Mouse (Mus musculus): ENCODE measurements around the gene Slc9b1. TPM values are rescaled to one million over a fixed set of nuclear protein-coding genes. Genes with fewer than 3 reads are reported as not detected.

Gene Slc9b1
- total RNA-seq, 2 experiments from 2014 or later, result 0.79 TPM; not detected in 1

GRCm38 (mm10) chr3:135377445-135377844 is 29.6 kb downstream of the Slc9b1 start:
- intact Hi-C loops (cut with DNase I), result no loop called here
- DNase-seq, result no peak

GRCm38 (mm10) chr3:135379868-135380267 is 32.0 kb downstream of the Slc9b1 start:
- intact Hi-C loops (cut with DNase I), result no loop called here
- DNase-seq, result no peak

GRCm38 (mm10) chr3:135393186-135393585 is 45.4 kb downstream of the Slc9b1 start:
- intact Hi-C loops (cut with DNase I), result no loop called here
- DNase-seq, result no peak

DNA sequence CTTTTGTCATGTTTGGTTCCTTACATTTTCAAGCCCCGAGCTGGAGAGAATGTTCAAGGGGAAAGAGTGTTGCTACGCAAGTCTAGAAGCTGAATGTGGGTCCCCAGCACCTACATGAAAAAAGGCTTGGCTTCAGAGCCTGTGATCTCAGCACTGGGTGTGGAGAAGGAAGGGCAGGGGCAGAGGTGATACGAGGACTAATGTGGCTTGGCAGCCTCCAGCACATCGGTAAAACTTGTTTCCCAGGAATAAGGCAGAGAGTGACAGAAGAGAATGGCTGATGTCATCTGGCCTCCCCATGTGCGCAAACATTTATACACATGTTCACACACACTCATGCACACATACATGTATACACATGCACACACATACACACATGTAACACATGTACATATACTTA is 47.3 kb downstream of the Slc9b1 start:
- intact Hi-C loops (cut with DNase I), result loop anchor here (5.0 kb wide), 1 partner anchor 88 kb away; the partner anchor contains the start of gene Slc9b2
- DNase-seq, result no peak

DNA sequence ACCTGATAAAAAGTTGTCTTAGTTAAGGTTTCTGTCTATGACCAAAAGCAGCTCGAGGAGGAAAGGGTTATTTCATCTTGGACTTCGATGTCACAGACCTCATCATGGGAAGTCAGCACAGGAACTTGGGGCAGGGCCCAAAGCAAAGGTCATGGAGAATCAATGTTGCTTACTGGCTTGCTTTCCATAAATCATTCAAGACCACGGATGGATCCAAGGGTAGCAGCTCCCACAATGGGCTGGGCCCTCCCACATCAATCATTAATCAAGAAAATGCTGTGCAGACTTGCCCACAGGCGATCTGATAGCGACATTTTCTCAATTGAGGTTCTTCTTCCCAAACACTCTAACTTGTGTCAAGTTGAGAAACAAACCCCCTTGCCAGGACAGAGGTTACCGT is 48.3 kb downstream of the Slc9b1 start:
- no peak for DNase-seq
- intact Hi-C loops (cut with DNase I), result loop anchor here (5.0 kb wide), 1 partner anchor 89 kb away; the partner anchor contains the start of gene Slc9b2

DNA sequence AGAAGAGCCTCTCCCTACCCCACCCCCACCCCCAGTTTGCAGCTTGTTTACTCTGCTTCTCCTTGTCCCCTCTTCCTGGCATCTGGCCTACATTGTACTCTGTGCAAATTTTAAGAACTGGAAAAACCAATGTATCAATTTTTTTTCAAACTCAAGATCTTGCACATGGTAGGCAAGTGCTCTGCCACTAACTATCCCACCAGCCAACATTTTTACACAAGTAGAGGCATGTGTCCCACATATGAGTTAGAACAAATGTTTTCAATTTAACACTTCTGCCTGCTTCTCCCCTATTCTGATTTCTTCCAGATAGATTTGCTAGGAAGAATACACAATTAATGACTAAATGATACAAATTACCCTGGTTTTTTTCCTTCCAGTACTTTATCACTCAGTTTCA is 49.3 kb downstream of the Slc9b1 start:
- intact Hi-C loops (cut with DNase I), result loop anchor here (5.0 kb wide), 1 partner anchor 90 kb away; the partner anchor contains the start of gene Slc9b2
- DNase-seq, result no peak

- intact Hi-C loops (cut with DNase I), result loop anchor here (1.0 to 10.0 kb wide), 6 partner anchors 63 to 310 kb away; partner anchors contain the start of gene Bdh2
- peak; percentile 88 to 93 for DNase-seq
Measured at GRCm38 (mm10) chr3:135402201-135402658, 54.4 kb downstream of the Slc9b1 start.

DNA sequence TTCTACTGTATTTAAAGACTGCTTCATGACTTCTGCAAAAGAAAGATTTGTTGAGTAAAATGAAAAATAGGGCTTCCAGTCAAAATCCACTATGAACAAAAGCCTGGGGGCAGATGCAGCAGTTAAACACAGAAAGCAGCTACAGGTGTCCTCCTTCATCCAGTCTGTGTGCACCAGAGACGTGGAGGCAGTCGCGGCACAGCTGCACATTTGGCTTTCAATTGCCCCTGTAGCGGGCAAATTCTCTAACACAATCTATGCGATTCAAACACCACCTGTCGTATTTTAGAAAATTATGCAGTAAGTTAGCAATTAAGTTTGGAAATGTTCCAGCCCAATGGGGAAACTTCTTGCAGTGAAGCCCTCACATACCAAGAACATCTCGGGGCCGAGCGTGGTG is 55.4 kb downstream of the Slc9b1 start:
- DNase-seq, result no peak
- intact Hi-C loops (cut with DNase I), result loop anchor here (1.0 to 10.0 kb wide), 5 partner anchors 62 to 328 kb away; partner anchors contain the start of gene Bdh2

DNA sequence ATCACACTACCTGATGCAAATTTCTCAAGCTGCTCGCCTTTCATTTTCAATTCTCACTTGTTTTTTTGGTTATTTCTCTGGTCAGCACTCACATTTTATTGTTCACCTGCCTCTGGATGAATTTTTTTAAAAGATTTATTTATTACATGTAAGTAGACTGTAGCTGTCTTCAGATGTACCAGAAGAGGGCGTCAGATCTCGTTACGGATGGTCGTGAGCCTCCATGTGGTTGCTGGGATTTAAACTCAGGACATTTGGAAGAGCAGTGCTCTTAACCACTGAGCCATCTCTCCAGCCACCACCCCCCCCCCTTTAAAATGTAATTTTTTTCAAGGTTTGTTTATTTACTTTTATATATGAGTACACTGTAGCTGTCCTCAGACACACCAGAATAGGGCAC is 56.0 kb downstream of the Slc9b1 start:
- intact Hi-C loops (cut with DNase I), result loop anchor here (1.0 to 10.0 kb wide), 5 partner anchors 61 to 327 kb away; partner anchors contain the start of gene Bdh2
- no peak for DNase-seq

- intact Hi-C loops (cut with DNase I), result loop anchor here (5.0 to 10.0 kb wide), 4 partner anchors 60 to 308 kb away; partner anchors contain the start of gene Bdh2
Measured at GRCm38 (mm10) chr3:135404599-135404998, 56.8 kb downstream of the Slc9b1 start.

GRCm38 (mm10) chr3:135407351-135407750 is 59.5 kb downstream of the Slc9b1 start:
- intact Hi-C loops (cut with DNase I), result loop anchor here (10.0 kb wide), 1 partner anchor 57 kb away; no protein-coding TSS in a partner anchor
- DNase-seq, result no peak

More at GRCm38 (mm10) chr3:135404599-135404998, 56.8 kb downstream of the Slc9b1 start:
- DNase-seq, result no peak

- intact Hi-C loops (cut with DNase I), result loop anchor here (10.0 kb wide), 1 partner anchor 56 kb away; no protein-coding TSS in a partner anchor
- no peak for DNase-seq
Measured at GRCm38 (mm10) chr3:135409219-135409618, 61.4 kb downstream of the Slc9b1 start.

- intact Hi-C loops (cut with DNase I), result no loop called here
- DNase-seq, result no peak
Measured at GRCm38 (mm10) chr3:135411056-135411455, 63.2 kb downstream of the Slc9b1 start.

DNA sequence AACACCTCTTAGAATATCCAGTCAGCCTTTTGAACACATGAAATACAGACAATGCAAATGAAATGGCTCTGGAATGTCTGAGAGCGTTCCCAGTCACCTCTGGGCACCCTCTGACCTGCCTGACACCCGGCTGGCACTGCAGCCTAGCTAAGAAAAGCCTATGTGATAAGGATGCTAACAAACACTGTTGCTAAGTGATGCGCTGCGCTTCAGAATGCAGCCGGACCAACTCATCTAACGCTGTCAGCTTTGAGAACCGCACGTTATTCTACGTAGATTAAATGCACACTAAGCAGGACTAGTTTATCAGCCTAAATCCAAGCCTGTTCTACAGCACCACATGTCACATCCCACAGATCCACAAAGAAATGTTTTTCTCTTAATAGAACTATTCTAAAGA is 64.0 kb downstream of the Slc9b1 start:
- DNase-seq, result peak; percentile 22 to 31
- intact Hi-C loops (cut with DNase I), result no loop called here

DNA sequence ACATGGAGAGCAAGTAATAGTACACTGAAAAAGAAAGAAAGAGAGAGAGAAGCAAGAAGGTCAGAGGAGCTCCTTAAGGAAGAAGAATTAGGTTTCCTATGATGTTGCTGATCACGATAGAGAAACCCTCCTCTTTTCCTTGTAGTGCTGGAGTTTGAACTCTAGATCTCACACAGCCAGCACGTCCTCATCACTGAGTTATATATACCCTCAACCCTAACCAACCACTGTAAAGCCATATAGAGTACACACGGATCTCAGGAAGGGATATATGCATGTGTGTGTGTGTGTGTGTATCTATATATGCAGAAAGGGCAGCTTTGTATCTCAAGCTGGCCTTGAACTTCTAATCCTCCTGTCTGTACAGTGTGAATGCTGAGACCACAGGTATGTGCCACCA is 69.4 kb downstream of the Slc9b1 start:
- DNase-seq, result no peak
- intact Hi-C loops (cut with DNase I), result no loop called here

- DNase-seq, result no peak
- intact Hi-C loops (cut with DNase I), result no loop called here
Measured at GRCm38 (mm10) chr3:135417799-135418198, 70.0 kb downstream of the Slc9b1 start.

- DNase-seq, result no peak
- intact Hi-C loops (cut with DNase I), result loop anchor here (5.0 kb wide), 1 partner anchor 272 kb away; the partner anchor contains the start of gene Nfkb1
Measured at GRCm38 (mm10) chr3:135420542-135421309, 72.9 kb downstream of the Slc9b1 start.

GRCm38 (mm10) chr3:135421310-135421594 is 73.4 kb downstream of the Slc9b1 start:
- no peak for DNase-seq
- intact Hi-C loops (cut with DNase I), result loop anchor here (5.0 kb wide), 1 partner anchor 271 kb away; the partner anchor contains the start of gene Nfkb1

GRCm38 (mm10) chr3:135422232-135422855 is 74.5 kb downstream of the Slc9b1 start:
- intact Hi-C loops (cut with DNase I), result loop anchor here (5.0 kb wide), 1 partner anchor 270 kb away; the partner anchor contains the start of gene Nfkb1
- no peak for DNase-seq

DNA sequence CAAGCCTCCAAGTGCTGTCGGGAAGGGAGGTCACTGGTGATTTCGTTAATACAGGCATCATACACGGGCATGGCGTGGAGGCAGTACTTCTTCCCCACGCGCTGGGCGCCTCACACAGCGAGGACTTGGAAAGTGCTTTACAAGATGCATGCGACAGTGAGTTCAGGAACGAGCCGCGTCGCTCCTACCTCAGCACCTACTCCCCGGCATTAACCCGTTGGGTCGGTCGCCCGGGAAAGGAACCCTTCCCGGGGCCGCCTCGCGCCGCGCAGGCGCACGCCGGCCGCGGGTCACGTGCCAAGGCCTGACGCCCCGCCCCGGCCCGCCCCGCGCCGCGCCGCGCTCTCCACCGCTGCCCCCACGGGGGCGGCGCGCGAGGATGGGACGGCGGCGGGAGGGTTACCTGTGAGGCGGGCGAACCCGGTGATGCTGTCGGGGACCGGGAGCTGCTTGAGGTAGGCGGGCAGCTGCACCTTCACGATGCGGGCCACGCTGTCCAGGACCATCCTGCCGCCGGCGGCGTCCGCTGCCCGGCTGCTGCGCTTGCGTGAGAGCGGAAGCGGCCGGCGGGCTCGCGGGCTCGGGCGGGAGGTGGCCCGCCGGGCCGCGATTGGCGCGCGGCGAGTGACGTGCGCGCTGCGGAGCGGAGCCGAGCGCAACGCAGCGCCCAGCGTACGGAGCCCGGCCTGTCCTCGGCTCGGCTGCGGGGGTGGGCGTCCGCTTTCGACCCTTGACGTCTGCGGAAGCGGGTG is 75.2 kb downstream of the Slc9b1 start:
- intact Hi-C loops (cut with DNase I), result loop anchor here (5.0 kb wide), 1 partner anchor 269 kb away; the partner anchor contains the start of gene Nfkb1
- peak; percentile 84 to 95 for DNase-seq

Data from heart, postnatal 36 days (tissue).